In genomic region chr15:30740728-30741127, GRCm38 (mm10) we compare ENCODE assay signal across 8 mouse cellular contexts.
DNase-seq lines count a peak whose midpoint lies in the region; ATAC-seq and TF ChIP-seq lines count a peak whose summit lies in the region.

No protein-coding gene starts in this region.

- H3K9me3 ChIP-seq in kidney, embryonic 14.5 days (ENCODE audit: control insufficient read depth, low read length) = no peaks in the 10 kb centered on the region
- no peaks in the 10 kb centered on the region for H3K9me3 ChIP-seq in limb, embryonic 11.5 days (ENCODE audit: control insufficient read depth, low read length)
- no peaks in the 10 kb centered on the region for H3K9me3 ChIP-seq in neural tube, embryonic 11.5 days (ENCODE audit: control insufficient read depth, low read length)

- H3K4me3 ChIP-seq in spleen, adult 2 months (ENCODE audit: extremely low read depth, insufficient read depth, insufficient read length) = no peak overlapping the region
- H3K4me3 ChIP-seq in kidney, embryonic 14.5 days (ENCODE audit: low read length) = no peak overlapping the region
- no peak overlapping the region for H3K4me3 ChIP-seq in limb, embryonic 11.5 days (ENCODE audit: low read depth, low read length)
- H3K4me3 ChIP-seq in neural tube, embryonic 11.5 days (ENCODE audit: low read depth, low read length) = no peak overlapping the region

- TF ChIP-seq POLR2A in spleen, adult 2 months (IDR thresholded peaks at IDR 0.05; ENCODE audit: low read depth, low read length) = no peak

- H3K9ac ChIP-seq in kidney, embryonic 14.5 days (ENCODE audit: low read depth, low read length) = no peak overlapping the region
- no peak overlapping the region for H3K9ac ChIP-seq in limb, embryonic 11.5 days (ENCODE audit: low read length)
- no peak overlapping the region for H3K9ac ChIP-seq in neural tube, embryonic 11.5 days (ENCODE audit: low read length)

- peak; percentile 71 for ATAC-seq in kidney, embryonic 14.5 days (ENCODE audit: low FRiP score, low TSS enrichment)
- peak; percentile 35; the same call in 1 of the 2 replicates for ATAC-seq in limb, embryonic 11.5 days (ENCODE audit: insufficient number of reproducible peaks, low FRiP score, low TSS enrichment, low read depth)
- ATAC-seq in neural tube, embryonic 11.5 days (ENCODE audit: insufficient read depth, low FRiP score, low TSS enrichment) = peak; percentile 69; the same call in 1 of the 2 replicates

- peak; percentile 34; the same call in 1 of the 2 replicates for TF ChIP-seq CTCF in spleen, adult 2 months (IDR thresholded peaks at IDR 0.05; ENCODE audit: extremely low read depth, insufficient read depth, insufficient read length, insufficient replicate concordance)

- H3K36me3 ChIP-seq in spleen, adult 2 months (ENCODE audit: control insufficient read depth, insufficient read depth, low read length) = no peaks in the 10 kb centered on the region
- H3K36me3 ChIP-seq in kidney, embryonic 14.5 days (ENCODE audit: control insufficient read depth, insufficient read depth, low read length) = no peaks in the 10 kb centered on the region
- no peaks in the 10 kb centered on the region for H3K36me3 ChIP-seq in limb, embryonic 11.5 days (ENCODE audit: control insufficient read depth, insufficient read depth, low read length)
- H3K36me3 ChIP-seq in neural tube, embryonic 11.5 days (ENCODE audit: control insufficient read depth, insufficient read depth, low read length) = no peaks in the 10 kb centered on the region

- no peaks in the 10 kb centered on the region for H3K27me3 ChIP-seq in spleen, adult 2 months (ENCODE audit: control insufficient read depth, insufficient read depth, low read length)
- no peaks in the 10 kb centered on the region for H3K27me3 ChIP-seq in kidney, embryonic 14.5 days (ENCODE audit: control insufficient read depth, insufficient read depth, low read length)
- no peaks in the 10 kb centered on the region for H3K27me3 ChIP-seq in limb, embryonic 11.5 days (ENCODE audit: control insufficient read depth, insufficient read depth, low read length)
- no peaks in the 10 kb centered on the region for H3K27me3 ChIP-seq in neural tube, embryonic 11.5 days (ENCODE audit: control insufficient read depth, insufficient read depth, low read length)

- H3K4me2 ChIP-seq in kidney, embryonic 14.5 days (replicated peaks; ENCODE audit: low read depth, low read length) = no peak overlapping the region
- H3K4me2 ChIP-seq in limb, embryonic 11.5 days (ENCODE audit: low read depth, severe bottlenecking) = no peak overlapping the region
- H3K4me2 ChIP-seq in neural tube, embryonic 11.5 days (ENCODE audit: low read depth) = no peak overlapping the region

- 18% methylated on average over 6 of the region's 6 CpGs for WGBS in spleen, adult 2 months
- WGBS in kidney, embryonic 14.5 days = 13% methylated on average over 6 of the region's 6 CpGs
- WGBS in limb, embryonic 11.5 days = 16% methylated on average over 6 of the region's 6 CpGs
- 14% methylated on average over 6 of the region's 6 CpGs for WGBS in neural tube, embryonic 11.5 days

- peak; percentile 4 for DNase-seq in spleen, adult 2 months (ENCODE audit: low read depth in 1 of 2, low spot score in 2 of 2)
- DNase-seq in spleen, adult 12 weeks (ENCODE audit: low spot score) = no peak
- DNase-seq in cerebellum, adult 8-10 months = peak; percentile 71
- peak; percentile 68 to 89 for DNase-seq in frontal cortex, adult 2 months (ENCODE audit: extremely low spot score in 1 of 2, low spot score in 1 of 2)
- peak; percentile 77 for DNase-seq in limb, embryonic 11.5 days (ENCODE audit: low spot score)
- DNase-seq in neural tube, embryonic 11.5 days (ENCODE audit: low spot score) = peak; percentile 75
- peak; percentile 64 for DNase-seq in thymus, postnatal 4 days

- H3K27ac ChIP-seq in spleen, adult 2 months (ENCODE audit: insufficient read depth, low read length) = no peak overlapping the region
- H3K27ac ChIP-seq in kidney, embryonic 14.5 days (ENCODE audit: low read depth, low read length) = no peak overlapping the region
- H3K27ac ChIP-seq in limb, embryonic 11.5 days (replicated peaks; ENCODE audit: low read depth, low read length) = no peak overlapping the region
- H3K27ac ChIP-seq in neural tube, embryonic 11.5 days (ENCODE audit: low read depth, low read length) = no peak overlapping the region

- no peaks in the 10 kb centered on the region for H3K4me1 ChIP-seq in spleen, adult 2 months (ENCODE audit: control insufficient read depth, insufficient read depth, insufficient read length)
- no peaks in the 10 kb centered on the region for H3K4me1 ChIP-seq in kidney, embryonic 14.5 days (ENCODE audit: control insufficient read depth, insufficient read depth, low read length)
- H3K4me1 ChIP-seq in limb, embryonic 11.5 days (ENCODE audit: control insufficient read depth, insufficient read depth, low read length) = no peaks in the 10 kb centered on the region
- H3K4me1 ChIP-seq in neural tube, embryonic 11.5 days (ENCODE audit: control insufficient read depth, insufficient read depth, low read length) = no peaks in the 10 kb centered on the region
